Mouse (Mus musculus) urinary bladder, adult 18-20 months (tissue): Measurements from ENCODE around the gene Sgcb.
"Not testable (repeated sequence)": the region's sequence is repeated elsewhere in the genome, so short reads cannot be mapped to it uniquely, and the experiment has no call there.

Source experiments
- DNase-seq, 2 experiments: peaks; one replicate each; pipeline ENCODE4 v3.0.0; 2022; ENCODE audit warnings: low spot score in 2 of 2, mixed read lengths in 2 of 2

The Sgcb gene

GRCm38 (mm10) chr5:73633141-73633540 is 14.4 kb downstream of the Sgcb start:
- DNase-seq, result peak; percentile 29 to 49

- DNase-seq, result no peak
These were observed 15.3 kb downstream of the Sgcb start, which contains the start of gene Lrrc66 for GRCm38 (mm10) chr5:73632291-73632690. Gene Lrrc66, minus strand, starts transcription at chr5:73632526.

GRCm38 (mm10) chr5:73631001-73631558 is 16.5 kb downstream of the Sgcb start:
- no peak for DNase-seq

- DNase-seq, result no peak
These were observed 17.4 kb downstream of the Sgcb start for GRCm38 (mm10) chr5:73630141-73630540.

GRCm38 (mm10) chr5:73627991-73628390 is 19.6 kb downstream of the Sgcb start:
- no peak for DNase-seq

GRCm38 (mm10) chr5:73627559-73627958 is 20.0 kb downstream of the Sgcb start:
- no peak for DNase-seq

- DNase-seq, result no peak
These were observed 20.7 kb downstream of the Sgcb start for GRCm38 (mm10) chr5:73626842-73627241.

GRCm38 (mm10) chr5:73625505-73625904 is 22.1 kb downstream of the Sgcb start:
- no peak for DNase-seq

GRCm38 (mm10) chr5:73618969-73619368 is 28.6 kb downstream of the Sgcb start:
- DNase-seq, result no peak

- no peak for DNase-seq
These were observed 32.4 kb downstream of the Sgcb start for GRCm38 (mm10) chr5:73615211-73615610.

GRCm38 (mm10) chr5:73613296-73613695 is 34.3 kb downstream of the Sgcb start:
- no peak for DNase-seq

GRCm38 (mm10) chr5:73611071-73611470 is 36.5 kb downstream of the Sgcb start:
- no peak for DNase-seq

- DNase-seq, result no peak
These were observed 42.6 kb downstream of the Sgcb start for GRCm38 (mm10) chr5:73604964-73605363.

- DNase-seq, result no peak
These were observed 43.0 kb downstream of the Sgcb start for GRCm38 (mm10) chr5:73604542-73604941.

- no peak for DNase-seq
These were observed 44.7 kb downstream of the Sgcb start for GRCm38 (mm10) chr5:73602865-73603264.

- DNase-seq, result no peak
These were observed 46.2 kb downstream of the Sgcb start for GRCm38 (mm10) chr5:73601361-73601763.

- no peak for DNase-seq
These were observed 47.6 kb downstream of the Sgcb start for GRCm38 (mm10) chr5:73599991-73600390.

- no peak for DNase-seq
These were observed 48.5 kb downstream of the Sgcb start for GRCm38 (mm10) chr5:73598943-73599695.

GRCm38 (mm10) chr5:73587119-73587518 is 60.5 kb downstream of the Sgcb start:
- no peak for DNase-seq

GRCm38 (mm10) chr5:73586597-73586996 is 61.0 kb downstream of the Sgcb start:
- no peak for DNase-seq

- no peak for DNase-seq
These were observed 62.1 kb downstream of the Sgcb start for GRCm38 (mm10) chr5:73585212-73586115.

GRCm38 (mm10) chr5:73584011-73584410 is 63.6 kb downstream of the Sgcb start:
- not testable (repeated sequence) for DNase-seq
